Mouse (Mus musculus) urinary bladder, adult 2 months (tissue): Measurements from ENCODE around the gene Gm20388. TPM values are rescaled to one million over a fixed set of nuclear protein-coding genes. Genes with fewer than 3 reads are reported as not detected.
"Not testable (repeated sequence)": the region's sequence is repeated elsewhere in the genome, so short reads cannot be mapped to it uniquely, and the experiment has no call there.

Source experiments
- DNase-seq: peaks from one replicate; pipeline ENCODE4 v3.0.0; 2022; ENCODE audit warnings: low spot score
- polyA plus RNA-seq: library from polyadenylated mRNA; depleted of rRNA; stranded (reverse); fragments of >200 nt; gene quantifications from 2 replicates; pipeline ENCODE4 v1.2.3, GENCODE M21; 2012

Gene Gm20388
- polyA plus RNA-seq, 1 experiment = 50.2 TPM

GRCm38 (mm10) chr8:123431616-123432365 is 3521.2 kb downstream of the Gm20388 start:
- DNase-seq = no peak

DNA sequence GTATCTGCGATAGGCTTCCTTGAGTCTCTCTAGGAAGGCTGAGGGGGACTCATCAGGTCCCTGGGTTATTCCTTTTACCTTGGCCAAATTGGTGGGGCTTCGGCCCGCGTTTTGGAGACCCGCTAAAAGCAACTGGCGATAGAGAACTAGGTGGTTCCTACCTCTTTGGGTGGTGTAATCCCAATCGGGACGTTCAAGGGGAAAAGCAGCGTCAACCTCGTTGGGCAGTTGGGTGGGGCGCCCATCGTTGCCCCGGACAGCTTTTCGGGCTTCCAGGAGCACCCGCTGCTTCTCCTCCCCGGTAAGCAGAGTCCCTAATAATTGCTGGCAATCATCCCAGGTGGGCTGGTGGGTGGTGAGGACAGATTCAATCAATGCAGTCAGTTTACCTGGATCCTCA is 3521.7 kb downstream of the Gm20388 start:
- DNase-seq = no peak

DNA sequence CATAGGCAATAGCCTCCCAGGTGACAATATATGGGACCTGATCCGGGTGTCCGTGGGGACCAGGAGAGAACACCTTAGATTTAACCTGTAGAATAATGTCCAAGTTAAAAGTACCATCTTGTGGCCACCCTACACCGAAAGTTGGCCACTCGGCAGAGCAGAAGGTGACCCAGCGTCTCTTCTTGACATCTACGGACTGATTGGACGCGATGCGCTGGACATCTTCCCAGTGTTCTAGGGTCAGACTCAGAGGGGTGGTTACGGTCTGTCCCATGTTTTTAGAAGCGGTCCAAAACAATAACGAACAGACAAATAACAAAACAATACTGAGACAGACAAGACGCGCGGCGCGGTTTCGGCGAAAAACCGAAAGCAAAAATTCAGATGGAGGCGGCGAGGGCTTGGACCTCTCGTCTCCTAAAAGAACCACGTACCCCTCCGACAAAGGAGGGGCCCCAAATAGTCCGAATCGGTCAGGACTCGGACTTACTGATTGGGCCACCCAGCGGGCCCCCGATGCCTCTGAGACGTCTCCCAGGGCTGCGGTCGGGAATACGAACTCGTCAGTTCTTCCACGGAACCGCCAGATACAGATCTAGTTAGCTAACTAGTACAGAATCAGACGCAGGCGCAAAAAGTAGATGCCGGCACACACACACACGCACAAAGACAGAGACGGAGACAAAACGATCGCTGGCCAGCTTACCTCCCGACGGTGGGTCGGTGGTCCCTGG is 3522.8 kb downstream of the Gm20388 start:
- DNase-seq = not testable (repeated sequence)

DNA sequence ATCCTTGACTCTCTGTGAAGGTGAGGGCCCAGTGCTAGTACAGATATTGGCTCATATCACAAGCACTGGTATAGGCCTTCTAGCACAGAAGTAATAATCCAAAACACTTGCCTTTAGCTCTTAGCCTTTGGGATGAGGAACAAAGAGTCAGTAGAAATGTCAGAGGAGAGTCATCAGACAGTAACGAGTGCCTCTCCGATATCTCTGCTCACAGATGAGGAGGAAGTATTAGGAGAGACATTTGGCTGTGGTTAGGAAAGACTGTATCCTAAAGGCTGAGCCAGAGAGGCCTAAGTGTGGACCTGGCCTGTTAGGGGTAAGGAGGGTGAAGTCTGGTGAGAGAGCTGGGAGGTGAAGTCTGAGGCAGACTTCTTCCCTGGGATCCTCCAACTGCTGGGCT is 3531.1 kb downstream of the Gm20388 start:
- DNase-seq = no peak

GRCm38 (mm10) chr8:123442351-123442750 is 3531.7 kb downstream of the Gm20388 start:
- DNase-seq = no peak

GRCm38 (mm10) chr8:123442871-123443575 is 3532.4 kb downstream of the Gm20388 start:
- DNase-seq = peak; percentile 94

- DNase-seq = no peak
Measured at GRCm38 (mm10) chr8:123443576-123443921, 3532.9 kb downstream of the Gm20388 start.

DNA sequence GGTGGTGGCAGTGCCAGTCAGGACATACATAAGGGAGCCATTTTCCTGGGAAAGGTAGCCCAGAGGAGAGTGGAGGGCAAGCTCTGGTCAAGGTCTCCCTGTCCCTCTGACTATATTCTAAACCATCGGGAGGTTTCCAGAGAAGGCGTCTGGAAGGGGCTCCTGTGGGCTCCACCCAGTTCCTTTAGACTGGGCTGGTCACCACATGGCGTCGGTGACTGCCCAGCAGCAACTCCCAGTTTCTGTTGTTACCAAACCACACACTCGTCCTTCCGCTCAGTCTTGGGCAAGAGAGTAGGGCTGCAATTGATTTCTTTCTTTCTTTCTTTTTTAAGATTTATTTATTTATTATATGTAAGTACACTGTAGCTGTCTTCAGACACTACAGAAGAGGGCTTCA is 3533.5 kb downstream of the Gm20388 start:
- DNase-seq = no peak

- no peak for DNase-seq
Measured at GRCm38 (mm10) chr8:123445981-123446380, 3535.3 kb downstream of the Gm20388 start.

DNA sequence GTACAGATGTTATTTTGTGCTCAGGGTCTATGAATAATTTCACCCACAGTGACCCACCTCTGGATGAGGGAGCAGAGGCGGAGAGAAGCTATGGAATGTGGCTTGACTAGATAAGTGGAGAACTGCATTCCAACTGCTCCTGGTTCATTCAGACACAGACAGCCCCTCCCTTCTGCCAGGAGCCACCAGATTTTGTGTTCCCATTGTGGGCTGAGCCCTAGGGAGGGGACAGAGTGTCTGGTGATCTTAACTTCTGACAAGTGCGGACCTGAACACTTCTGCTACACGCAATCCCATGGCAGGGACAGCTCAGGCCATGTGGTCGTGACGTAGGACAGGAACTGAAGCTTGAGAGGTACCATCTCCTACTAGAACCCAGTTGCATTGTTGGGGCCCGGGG is 3536.2 kb downstream of the Gm20388 start:
- DNase-seq = no peak

GRCm38 (mm10) chr8:123450783-123451182 is 3540.1 kb downstream of the Gm20388 start:
- DNase-seq = no peak

DNA sequence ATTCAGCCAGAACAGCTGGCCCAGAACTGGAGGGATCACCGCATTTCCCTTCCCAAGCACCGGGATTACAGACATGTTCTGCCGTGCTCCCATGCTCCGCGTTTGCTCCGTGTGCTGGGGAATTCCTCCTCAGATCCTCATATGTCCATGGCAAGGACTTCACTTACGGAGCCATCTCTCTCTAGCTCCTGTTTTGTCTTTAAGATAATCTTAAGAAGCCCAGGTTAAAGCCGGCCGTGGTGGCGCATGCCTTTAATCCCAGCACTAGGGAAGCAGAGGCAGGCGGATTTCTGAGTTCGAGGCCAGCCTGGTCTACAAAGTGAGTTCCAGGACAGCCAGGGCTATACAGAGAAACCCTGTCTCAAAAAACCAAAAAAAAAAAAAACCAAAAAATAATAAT is 3541.1 kb downstream of the Gm20388 start:
- not testable (repeated sequence) for DNase-seq

DNA sequence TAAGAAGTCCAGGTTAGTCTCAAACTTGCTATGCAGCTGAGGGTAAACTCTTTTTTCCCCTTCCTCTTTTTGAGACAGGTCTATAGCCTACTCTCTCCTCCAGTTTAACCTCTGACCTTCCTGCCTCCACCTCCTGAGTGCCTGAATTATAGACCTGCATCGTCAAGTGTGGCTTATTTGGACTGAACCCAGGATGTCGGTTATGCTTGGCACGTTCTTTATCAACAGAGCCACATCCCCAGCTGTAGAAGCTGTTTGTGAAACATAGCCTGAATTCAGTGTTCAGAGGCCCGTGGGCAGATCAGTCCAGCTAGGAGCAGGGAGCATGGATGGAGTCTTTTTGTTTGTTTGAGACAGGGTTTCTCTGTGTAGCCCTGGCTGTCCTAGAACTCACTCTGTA is 3541.5 kb downstream of the Gm20388 start:
- DNase-seq = no peak

DNA sequence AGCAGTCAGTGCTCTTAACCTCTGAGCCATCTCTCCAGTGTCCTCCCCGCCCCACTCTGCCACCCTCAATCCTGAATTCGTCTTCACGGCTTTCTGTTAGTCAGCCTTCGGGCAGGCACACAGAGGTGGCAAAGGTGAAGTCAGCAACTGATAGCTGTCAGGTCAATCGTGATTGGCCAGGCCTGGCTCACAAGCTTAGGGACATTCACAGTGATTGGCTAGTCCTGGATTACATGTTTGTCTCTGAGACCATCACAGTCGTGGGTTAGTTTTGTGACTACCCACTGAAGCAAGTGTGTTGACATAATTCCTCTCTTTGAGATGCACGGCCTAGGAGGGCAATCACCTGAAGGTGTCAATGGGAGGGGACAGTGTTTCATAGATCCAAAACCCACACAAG is 3542.7 kb downstream of the Gm20388 start:
- no peak for DNase-seq

DNA sequence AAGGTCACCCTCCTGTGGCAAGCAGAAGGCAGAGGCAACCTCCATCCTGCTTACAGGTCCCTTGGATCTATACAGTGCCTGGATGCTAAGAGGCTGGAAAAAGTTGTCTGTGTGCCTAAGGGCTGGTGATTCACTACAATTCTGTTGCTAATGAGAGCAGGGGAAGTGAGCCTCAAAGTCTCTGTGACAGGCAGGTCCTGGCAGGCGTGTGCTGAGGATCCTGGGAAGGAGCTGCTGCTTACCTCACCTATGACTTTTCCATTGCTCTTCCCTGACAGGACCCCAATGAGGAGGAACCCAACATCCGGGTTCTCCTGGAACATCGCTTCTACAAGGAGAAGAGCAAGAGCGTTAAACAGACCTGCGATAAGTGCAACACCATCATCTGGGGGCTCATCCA is 3543.3 kb downstream of the Gm20388 start:
- no peak for DNase-seq

- no peak for DNase-seq
Measured at GRCm38 (mm10) chr8:123454559-123454958, 3543.9 kb downstream of the Gm20388 start.

GRCm38 (mm10) chr8:123463651-123464050 is 3553.0 kb downstream of the Gm20388 start:
- DNase-seq = no peak

DNA sequence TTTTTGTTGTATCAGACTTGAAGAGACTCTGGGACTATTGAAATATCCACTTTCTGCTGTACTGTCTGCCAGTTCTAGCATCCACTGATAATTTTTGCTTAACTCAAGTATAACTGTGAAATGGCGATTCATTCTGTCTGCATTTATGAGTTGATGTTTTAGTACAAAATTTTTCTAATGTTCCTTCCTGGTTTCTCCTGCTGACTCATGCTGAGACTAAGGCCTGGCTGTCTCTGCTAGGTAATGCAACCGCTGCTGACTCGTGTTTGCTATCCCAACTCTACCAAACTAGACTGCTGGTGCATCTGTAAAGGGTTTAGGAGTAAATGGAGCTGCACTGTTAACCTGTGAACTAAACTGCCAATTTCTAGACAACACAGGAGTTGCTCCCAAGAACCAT is 3556.8 kb downstream of the Gm20388 start:
- no peak for DNase-seq

DNA sequence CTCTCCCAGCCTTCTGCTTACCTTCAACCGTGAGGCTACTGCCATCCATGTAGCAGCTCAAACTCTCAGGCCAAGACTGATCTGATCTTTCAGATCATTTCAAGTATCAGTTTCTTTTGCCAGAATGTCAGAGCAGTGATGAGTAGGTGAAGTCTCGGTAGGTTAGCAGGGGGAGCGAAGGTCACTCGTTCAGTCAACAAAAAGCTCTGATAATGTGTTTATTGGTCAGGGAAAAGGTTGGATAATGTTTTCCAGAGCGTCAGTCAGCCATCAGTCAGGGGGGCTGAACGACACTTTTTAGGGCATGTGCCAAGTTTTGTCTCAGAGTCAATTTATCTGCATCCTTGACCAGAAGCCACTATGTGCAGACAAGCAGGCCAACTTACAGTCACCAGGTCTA is 3562.3 kb downstream of the Gm20388 start:
- DNase-seq = not testable (repeated sequence)

- not testable (repeated sequence) for DNase-seq
Measured at GRCm38 (mm10) chr8:123474549-123474948, 3563.9 kb downstream of the Gm20388 start.

- no peak for DNase-seq
Measured at GRCm38 (mm10) chr8:123476911-123477736, 3566.5 kb downstream of the Gm20388 start.

GRCm38 (mm10) chr8:123477737-123478258 is 3567.2 kb downstream of the Gm20388 start, which contains the start of gene Afg3l1:
Afg3l1 (plus strand) TSS chr8:123477903.
- peak; percentile 95 for DNase-seq
